Mouse (Mus musculus): ENCODE measurements at regions not wholly inside any gene's neighbourhood (a gene's known extent, or its start where the extent isn't known, plus 50 kb on each side); places are given as distances from the start of the nearest gene placed in this dataset.

DNA sequence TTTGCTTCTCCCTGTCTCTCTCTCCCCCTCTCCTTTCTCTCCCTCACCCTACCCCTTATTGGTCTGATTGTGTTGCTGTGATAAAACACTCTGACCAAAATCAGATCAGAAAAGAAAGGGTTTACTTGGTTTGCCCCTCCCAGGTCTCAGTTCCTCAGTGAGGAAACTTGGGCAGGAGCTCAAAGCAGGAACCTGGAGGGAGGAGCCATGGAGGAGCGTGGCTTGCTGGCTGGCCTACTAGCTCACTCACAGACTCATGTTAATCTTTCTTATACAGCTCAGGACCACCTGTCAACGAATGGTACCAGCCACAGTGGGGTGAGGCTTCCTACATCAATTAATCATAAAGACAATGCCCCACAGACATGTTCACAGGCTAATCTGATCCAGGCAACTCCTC, 339.4 kb downstream of the Fam49a start:
- no peak overlapping the region for H3K4me3 ChIP-seq (ENCODE audit: low read depth, low read length)
- no peaks in the 10 kb centered on the region for H3K27me3 ChIP-seq (replicated peaks; ENCODE audit: control insufficient read depth, insufficient read depth, low read length)
- 35% methylated on average over 2 of the region's 2 CpGs for WGBS
- no peaks in the 10 kb centered on the region for H3K36me3 ChIP-seq (ENCODE audit: control insufficient read depth, insufficient read depth)
- H3K9ac ChIP-seq (ENCODE audit: low read depth, low read length) = no peak overlapping the region
- no peaks in the 10 kb centered on the region for H3K4me1 ChIP-seq (replicated peaks; ENCODE audit: control insufficient read depth, insufficient read depth, low read length)
- ATAC-seq = no peak
- no peaks in the 10 kb centered on the region for H3K9me3 ChIP-seq (ENCODE audit: control insufficient read depth)
- no peak for TF ChIP-seq CTCF (IDR thresholded peaks at IDR 0.05; ENCODE audit: low read depth)
- H3K4me2 ChIP-seq (replicated peaks; ENCODE audit: low read depth) = no peak overlapping the region
- H3K27ac ChIP-seq (ENCODE audit: low read depth, low read length) = no peak overlapping the region

DNA sequence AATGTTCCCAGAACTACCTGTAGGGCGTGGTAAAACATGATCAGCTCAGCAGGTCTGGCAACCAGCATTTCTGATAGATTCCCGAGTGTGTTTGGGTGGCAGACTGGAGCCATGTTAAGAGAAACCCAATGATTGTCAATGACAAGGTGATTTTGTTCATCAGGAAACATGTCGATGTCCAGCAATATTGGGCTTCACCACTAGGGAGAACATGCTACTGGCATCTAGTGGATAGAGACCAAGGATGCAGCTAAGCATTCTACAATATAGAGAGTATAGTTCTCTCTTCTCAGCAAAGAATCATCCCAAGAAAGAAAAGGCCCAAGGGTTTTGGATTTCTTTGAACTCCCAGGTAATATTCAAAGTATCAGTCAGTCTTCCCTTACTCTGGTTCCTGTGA, 333.5 kb downstream of the Fam49a start:
- WGBS = 78% methylated on average over 3 of the region's 3 CpGs
- Histone ChIP-seq H3K9ac (ENCODE audit: low read depth, low read length) (no peak overlapping the region), H3K36me3 (ENCODE audit: control insufficient read depth, insufficient read depth) (no peaks in the 10 kb centered on the region), H3K4me2 (replicated peaks; ENCODE audit: low read depth) (no peak overlapping the region), H3K27ac (ENCODE audit: low read depth, low read length) (no peak overlapping the region), H3K4me1 (replicated peaks; ENCODE audit: control insufficient read depth, insufficient read depth, low read length) (no peaks in the 10 kb centered on the region), H3K9me3 (ENCODE audit: control insufficient read depth) (no peaks in the 10 kb centered on the region), H3K27me3 (replicated peaks; ENCODE audit: control insufficient read depth, insufficient read depth, low read length) (no peaks in the 10 kb centered on the region), H3K4me3 (ENCODE audit: low read depth, low read length) (no peak overlapping the region)
- ATAC-seq = no peak
- TF ChIP-seq CTCF (IDR thresholded peaks at IDR 0.05; ENCODE audit: low read depth) = peak; percentile 68

DNA sequence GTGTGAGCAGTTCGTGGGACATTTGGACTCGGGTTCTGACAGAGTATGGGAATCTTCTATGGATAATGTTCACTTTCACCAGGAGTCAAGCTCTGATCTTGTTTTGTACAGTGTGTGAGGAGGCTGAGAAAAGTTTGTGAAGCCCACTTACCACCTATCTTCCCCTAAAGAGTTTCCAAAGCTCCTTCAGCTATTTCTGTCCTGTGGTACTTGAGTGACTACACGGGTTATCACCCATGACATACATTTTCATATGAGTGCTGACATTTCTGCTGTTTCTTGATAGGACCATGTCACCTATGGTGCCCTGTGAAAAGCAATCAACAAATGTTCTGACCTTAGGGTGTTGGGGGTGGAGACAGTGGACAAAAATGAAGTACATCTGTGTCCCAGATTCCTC, 332.6 kb downstream of the Fam49a start:
- H3K27ac ChIP-seq (ENCODE audit: low read depth, low read length) = no peak overlapping the region
- no peaks in the 10 kb centered on the region for H3K4me1 ChIP-seq (replicated peaks; ENCODE audit: control insufficient read depth, insufficient read depth, low read length)
- no peak for TF ChIP-seq CTCF (IDR thresholded peaks at IDR 0.05; ENCODE audit: low read depth)
- no peaks in the 10 kb centered on the region for H3K27me3 ChIP-seq (replicated peaks; ENCODE audit: control insufficient read depth, insufficient read depth, low read length)
- no peak for ATAC-seq
- WGBS = 88% methylated on average over 3 of the region's 3 CpGs
- no peak overlapping the region for H3K9ac ChIP-seq (ENCODE audit: low read depth, low read length)
- H3K9me3 ChIP-seq (ENCODE audit: control insufficient read depth) = no peaks in the 10 kb centered on the region
- no peak overlapping the region for H3K4me2 ChIP-seq (replicated peaks; ENCODE audit: low read depth)
- H3K4me3 ChIP-seq (ENCODE audit: low read depth, low read length) = no peak overlapping the region
- H3K36me3 ChIP-seq (ENCODE audit: control insufficient read depth, insufficient read depth) = no peaks in the 10 kb centered on the region

DNA sequence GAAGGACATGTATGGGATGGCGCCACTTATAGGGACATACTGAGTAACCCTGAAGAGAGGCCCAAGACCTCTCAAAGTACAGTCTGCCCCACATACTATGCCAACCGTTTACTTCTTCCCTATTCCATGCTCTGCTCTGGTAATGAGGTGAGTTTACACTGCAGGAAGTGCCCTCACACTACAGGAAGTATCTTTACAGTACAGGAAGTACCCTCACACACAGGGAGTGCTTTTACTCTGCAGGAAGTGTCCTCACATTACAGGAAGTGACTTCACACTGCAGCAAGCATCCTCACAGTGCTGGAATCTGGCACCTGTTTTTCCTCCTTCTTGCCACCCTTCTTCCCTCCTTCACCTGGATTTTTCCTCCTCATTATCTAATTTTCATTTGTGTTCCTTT, 331.4 kb downstream of the Fam49a start:
- Histone ChIP-seq H3K9me3 (ENCODE audit: control insufficient read depth) (no peaks in the 10 kb centered on the region), H3K9ac (ENCODE audit: low read depth, low read length) (no peak overlapping the region), H3K36me3 (ENCODE audit: control insufficient read depth, insufficient read depth) (no peaks in the 10 kb centered on the region), H3K27ac (ENCODE audit: low read depth, low read length) (no peak overlapping the region), H3K27me3 (replicated peaks; ENCODE audit: control insufficient read depth, insufficient read depth, low read length) (no peaks in the 10 kb centered on the region), H3K4me1 (replicated peaks; ENCODE audit: control insufficient read depth, insufficient read depth, low read length) (no peaks in the 10 kb centered on the region), H3K4me2 (replicated peaks; ENCODE audit: low read depth) (no peak overlapping the region), H3K4me3 (ENCODE audit: low read depth, low read length) (no peak overlapping the region)
- TF ChIP-seq CTCF (IDR thresholded peaks at IDR 0.05; ENCODE audit: low read depth) = no peak
- ATAC-seq = no peak
- 90% methylated on average over 2 of the region's 2 CpGs for WGBS

DNA sequence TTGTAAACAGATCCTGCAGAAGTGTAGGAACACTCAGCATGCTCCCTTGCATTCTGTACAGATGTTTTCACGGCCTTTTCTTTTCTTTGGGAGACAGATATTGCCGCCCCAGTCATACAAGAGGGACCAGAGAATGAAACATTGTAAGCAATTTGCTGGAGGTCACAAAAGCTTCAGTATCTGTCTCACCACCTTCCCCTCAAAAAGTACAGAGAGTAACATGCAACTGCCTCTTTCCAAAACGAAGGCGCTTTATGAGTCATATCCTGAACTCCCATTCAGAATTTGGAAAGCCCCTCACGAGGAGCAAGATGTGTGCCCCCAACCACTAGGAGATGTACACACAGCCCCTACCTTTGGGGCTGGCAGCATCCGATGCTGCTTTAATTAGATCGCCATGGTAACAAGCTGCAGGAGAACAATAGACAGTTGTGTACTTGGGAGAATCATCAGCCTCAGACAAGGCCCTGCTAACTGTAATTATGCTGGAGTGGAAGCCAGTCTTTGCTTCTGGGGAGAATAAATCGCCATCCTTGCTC, 328.9 kb downstream of the Fam49a start:
- no peak overlapping the region for H3K4me3 ChIP-seq (ENCODE audit: low read depth, low read length)
- H3K4me2 ChIP-seq (replicated peaks; ENCODE audit: low read depth) = no peak overlapping the region
- no peak for ATAC-seq
- H3K36me3 ChIP-seq (ENCODE audit: control insufficient read depth, insufficient read depth) = no peaks in the 10 kb centered on the region
- H3K27ac ChIP-seq (ENCODE audit: low read depth, low read length) = no peak overlapping the region
- H3K9me3 ChIP-seq (ENCODE audit: control insufficient read depth) = no peaks in the 10 kb centered on the region
- H3K4me1 ChIP-seq (replicated peaks; ENCODE audit: control insufficient read depth, insufficient read depth, low read length) = no peaks in the 10 kb centered on the region
- no peaks in the 10 kb centered on the region for H3K27me3 ChIP-seq (replicated peaks; ENCODE audit: control insufficient read depth, insufficient read depth, low read length)
- no peak for TF ChIP-seq CTCF (IDR thresholded peaks at IDR 0.05; ENCODE audit: low read depth)
- no peak overlapping the region for H3K9ac ChIP-seq (ENCODE audit: low read depth, low read length)
- 81% methylated on average over 8 of the region's 8 CpGs for WGBS

DNA sequence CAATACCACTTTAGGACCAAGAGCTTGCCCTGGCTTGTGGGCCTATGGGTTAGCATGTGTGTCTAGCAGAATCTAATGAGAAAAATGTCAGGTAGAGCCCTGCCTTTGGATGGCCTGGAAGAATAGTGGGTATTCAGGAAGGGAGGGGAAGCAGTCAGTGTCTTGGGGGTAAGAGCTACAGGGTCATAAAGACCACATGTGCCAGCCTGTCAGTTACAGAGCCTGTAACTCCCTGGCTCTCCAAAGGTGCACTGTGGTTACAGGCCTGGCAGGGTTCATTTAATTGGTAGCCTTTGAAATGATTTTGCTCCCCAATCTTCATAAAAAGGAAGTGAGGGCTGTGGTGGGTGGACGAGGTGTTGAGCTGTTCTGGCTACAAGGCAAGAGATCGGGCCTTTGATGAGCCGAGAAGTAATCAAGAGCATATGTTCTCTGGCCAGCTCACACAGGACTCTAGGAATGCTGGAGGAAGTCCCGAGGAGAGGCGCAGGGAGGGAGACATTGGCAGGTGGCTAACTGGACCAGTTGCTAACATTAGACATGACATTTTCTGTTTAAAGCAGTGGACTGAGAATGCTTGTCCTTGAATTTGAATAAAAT, 326.9 kb downstream of the Fam49a start:
- WGBS = 81% methylated on average over 5 of the region's 5 CpGs
- H3K9me3 ChIP-seq (ENCODE audit: control insufficient read depth) = no peaks in the 10 kb centered on the region
- H3K4me2 ChIP-seq (replicated peaks; ENCODE audit: low read depth) = no peak overlapping the region
- no peaks in the 10 kb centered on the region for H3K36me3 ChIP-seq (ENCODE audit: control insufficient read depth, insufficient read depth)
- H3K4me3 ChIP-seq (ENCODE audit: low read depth, low read length) = no peak overlapping the region
- no peak for ATAC-seq
- H3K27me3 ChIP-seq (replicated peaks; ENCODE audit: control insufficient read depth, insufficient read depth, low read length) = no peaks in the 10 kb centered on the region
- no peak overlapping the region for H3K9ac ChIP-seq (ENCODE audit: low read depth, low read length)
- TF ChIP-seq CTCF (IDR thresholded peaks at IDR 0.05; ENCODE audit: low read depth) = no peak
- no peaks in the 10 kb centered on the region for H3K4me1 ChIP-seq (replicated peaks; ENCODE audit: control insufficient read depth, insufficient read depth, low read length)
- H3K27ac ChIP-seq (ENCODE audit: low read depth, low read length) = no peak overlapping the region

DNA sequence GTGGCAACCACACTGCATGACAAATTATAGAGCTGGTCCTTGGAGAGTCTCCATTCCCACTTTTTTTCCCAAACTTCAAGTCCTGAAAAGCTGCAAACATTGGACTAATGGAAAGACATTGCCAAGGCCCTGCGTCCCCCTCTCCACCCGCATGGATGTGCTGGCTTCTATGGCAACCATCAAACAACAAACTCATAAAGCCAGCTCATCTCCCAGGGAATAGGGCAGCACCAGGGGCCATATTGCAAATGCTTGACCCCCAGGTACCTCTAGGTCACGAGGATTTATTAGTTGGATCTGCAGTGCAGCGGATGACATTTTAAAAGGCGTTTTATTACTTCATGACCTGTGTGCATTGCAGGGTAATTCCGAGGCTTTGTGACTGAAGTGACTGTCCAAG, 324.5 kb downstream of the Fam49a start:
- H3K4me3 ChIP-seq (ENCODE audit: low read depth, low read length) = no peak overlapping the region
- ATAC-seq = no peak

More for the DNA sequence above, 324.5 kb downstream of the Fam49a start:
- Histone ChIP-seq H3K4me2 (replicated peaks; ENCODE audit: low read depth) (no peak overlapping the region), H3K9ac (ENCODE audit: low read depth, low read length) (no peak overlapping the region), H3K4me1 (replicated peaks; ENCODE audit: control insufficient read depth, insufficient read depth, low read length) (no peaks in the 10 kb centered on the region), H3K27ac (ENCODE audit: low read depth, low read length) (no peak overlapping the region), H3K27me3 (replicated peaks; ENCODE audit: control insufficient read depth, insufficient read depth, low read length) (no peaks in the 10 kb centered on the region), H3K9me3 (ENCODE audit: control insufficient read depth) (no peaks in the 10 kb centered on the region), H3K36me3 (ENCODE audit: control insufficient read depth, insufficient read depth) (no peaks in the 10 kb centered on the region)
- 44% methylated on average over 6 of the region's 6 CpGs for WGBS
- no peak for TF ChIP-seq CTCF (IDR thresholded peaks at IDR 0.05; ENCODE audit: low read depth)

All from intestine, postnatal 0 days (tissue).